8 mouse cellular contexts compared by ENCODE assay signal in genomic region chr1:167802510-167803271, GRCm38 (mm10).
DNase-seq lines count a peak whose midpoint lies in the region; ATAC-seq and TF ChIP-seq lines count a peak whose summit lies in the region.

No protein-coding gene starts in this region.

- DNase-seq in adrenal gland, postnatal 10 days, result peak; percentile 46
- DNase-seq in adrenal gland, postnatal 4 days (ENCODE audit: low spot score in 2 of 2), result no peak
- no peak for DNase-seq in testis, postnatal 14 days (ENCODE audit: low spot score)
- peak; percentile 73 for DNase-seq in hindbrain, embryonic 11.5 days (ENCODE audit: low spot score)
- DNase-seq in limb, embryonic 11.5 days (ENCODE audit: low spot score), result peak; percentile 64

- ATAC-seq in hindbrain, embryonic 11.5 days (ENCODE audit: low FRiP score), result peak; percentile 86
- ATAC-seq in limb, embryonic 11.5 days (ENCODE audit: insufficient number of reproducible peaks, low FRiP score, low TSS enrichment, low read depth), result peak; percentile 59
- ATAC-seq in neural tube, embryonic 15.5 days (ENCODE audit: low FRiP score), result peak; percentile 89
- ATAC-seq in inflammation-experienced regulatory T-cells, adult 6 months, result no peak

- no peak overlapping the region for H3K27ac ChIP-seq in testis, adult 2 months (ENCODE audit: control insufficient read depth, insufficient read depth, low read depth, low read length)
- H3K27ac ChIP-seq in hindbrain, embryonic 11.5 days (ENCODE audit: low read depth, low read length), result peak overlapping the region; percentile 78
- H3K27ac ChIP-seq in limb, embryonic 11.5 days (replicated peaks; ENCODE audit: low read depth, low read length), result peak overlapping the region; percentile 48; the same call in 1 of the 2 replicates
- peak overlapping the region; percentile 86 for H3K27ac ChIP-seq in neural tube, embryonic 15.5 days (replicated peaks)

- no peaks in the 10 kb centered on the region for H3K9me3 ChIP-seq in hindbrain, embryonic 11.5 days (ENCODE audit: control insufficient read depth, low read length)
- no peaks in the 10 kb centered on the region for H3K9me3 ChIP-seq in limb, embryonic 11.5 days (ENCODE audit: control insufficient read depth, low read length)
- H3K9me3 ChIP-seq in neural tube, embryonic 15.5 days (replicated peaks), result no peaks in the 10 kb centered on the region

- H3K4me3 ChIP-seq in testis, adult 2 months (ENCODE audit: control insufficient read depth, low read depth, low read length), result peak overlapping the region; percentile 75
- H3K4me3 ChIP-seq in hindbrain, embryonic 11.5 days (ENCODE audit: low read depth, low read length), result peak overlapping the region; percentile 43
- peak overlapping the region; percentile 36 for H3K4me3 ChIP-seq in limb, embryonic 11.5 days (ENCODE audit: low read depth, low read length)
- peak overlapping the region; percentile 51 for H3K4me3 ChIP-seq in neural tube, embryonic 15.5 days (replicated peaks)

- TF ChIP-seq CTCF in testis, adult 2 months (IDR thresholded peaks at IDR 0.05; ENCODE audit: control insufficient read depth, insufficient read depth, insufficient replicate concordance, low read depth, low read length), result no peak

- peak overlapping the region; percentile 80 for H3K4me2 ChIP-seq in hindbrain, embryonic 11.5 days (replicated peaks; ENCODE audit: low read depth, low read length)
- H3K4me2 ChIP-seq in limb, embryonic 11.5 days (ENCODE audit: low read depth, severe bottlenecking), result peak overlapping the region; percentile 87
- H3K4me2 ChIP-seq in neural tube, embryonic 15.5 days, result peak overlapping the region; percentile 90

- H3K36me3 ChIP-seq in testis, adult 2 months (ENCODE audit: control insufficient read depth, insufficient read depth, low read length), result no peaks in the 10 kb centered on the region
- H3K36me3 ChIP-seq in hindbrain, embryonic 11.5 days (ENCODE audit: control insufficient read depth, insufficient read depth, low read length), result no peaks in the 10 kb centered on the region
- H3K36me3 ChIP-seq in limb, embryonic 11.5 days (ENCODE audit: control insufficient read depth, insufficient read depth, low read length), result no peaks in the 10 kb centered on the region
- no peaks in the 10 kb centered on the region for H3K36me3 ChIP-seq in neural tube, embryonic 15.5 days

- peaks cover 7% of the 10 kb centered on the region; the same call in 1 of the 2 replicates for H3K4me1 ChIP-seq in testis, adult 2 months (ENCODE audit: control insufficient read depth, insufficient read depth, low read length)
- 0 out of 2 replicates have a peak, but pooled peaks cover 3% of the 10 kb centered on the region for H3K4me1 ChIP-seq in hindbrain, embryonic 11.5 days (replicated peaks; ENCODE audit: control insufficient read depth, insufficient read depth, low read length)
- H3K4me1 ChIP-seq in limb, embryonic 11.5 days (ENCODE audit: control insufficient read depth, insufficient read depth, low read length), result 0 out of 2 replicates have a peak, but pooled peaks cover 3% of the 10 kb centered on the region
- peaks cover 30% of the 10 kb centered on the region for H3K4me1 ChIP-seq in neural tube, embryonic 15.5 days

- no peaks in the 10 kb centered on the region for H3K27me3 ChIP-seq in testis, adult 2 months (ENCODE audit: control insufficient read depth, insufficient read depth, low read length)
- peaks cover 2% of the 10 kb centered on the region for H3K27me3 ChIP-seq in hindbrain, embryonic 11.5 days (ENCODE audit: control insufficient read depth, insufficient read depth, low read length)
- 0 out of 2 replicates have a peak, but pooled peaks cover 2% of the 10 kb centered on the region for H3K27me3 ChIP-seq in limb, embryonic 11.5 days (ENCODE audit: control insufficient read depth, insufficient read depth, low read length)
- 0 out of 2 replicates have a peak, but pooled peaks cover 11% of the 10 kb centered on the region for H3K27me3 ChIP-seq in neural tube, embryonic 15.5 days (replicated peaks)

- TF ChIP-seq POLR2A in testis, adult 2 months (IDR thresholded peaks at IDR 0.05; ENCODE audit: control insufficient read depth, low read depth, low read length), result no peak

- under 1% methylated on average over 44 of the region's 59 CpGs for WGBS in hindbrain, embryonic 11.5 days
- under 1% methylated on average over 57 of the region's 59 CpGs for WGBS in limb, embryonic 11.5 days
- WGBS in neural tube, embryonic 15.5 days, result under 1% methylated on average over 58 of the region's 59 CpGs

- peak overlapping the region; percentile 59 for H3K9ac ChIP-seq in hindbrain, embryonic 11.5 days (ENCODE audit: low read depth, low read length)
- peak overlapping the region; percentile 52; the same call in 1 of the 2 replicates for H3K9ac ChIP-seq in limb, embryonic 11.5 days (ENCODE audit: low read length)
- H3K9ac ChIP-seq in neural tube, embryonic 15.5 days (replicated peaks), result peak overlapping the region; percentile 50

Comparison
In these comparisons a context has a peak if more than half of its experiments do, and no peak if none do; other contexts are left out.
1. DNase-seq: peak in adrenal gland, postnatal 10 days (single experiment), hindbrain, embryonic 11.5 days (single experiment) and limb, embryonic 11.5 days (single experiment); none in adrenal gland, postnatal 4 days (0 of 2) and testis, postnatal 14 days (single experiment).
2. Peak in every context shown above with its lines, with median percentiles within 50 percentile points of each other: H3K4me3 ChIP-seq, H3K4me2 ChIP-seq and H3K9ac ChIP-seq.